Mouse (Mus musculus): ENCODE measurements around the gene Ccnb1. TPM values are rescaled to one million over a fixed set of nuclear protein-coding genes. Genes with fewer than 3 reads are reported as not detected.
A peak's percentile ranks its signal among the peaks of the same experiment; 100 is the strongest.

Gene Ccnb1
- 74.6 and 85.2 TPM in 2 replicates for polyA plus RNA-seq (2015; fragmentation: Nextera tagmentation; extraction: Ambion mirVana)

GRCm38 (mm10) chr13:100786414-100786867 lies at the start of gene Ccnb1:
Gene Ccnb1, minus strand, starts transcription at chr13:100786570.
- Histone ChIP-seq H3K4me1 (ENCODE audit: insufficient read depth) (peaks cover 11% of the 10 kb centered on the region; the same call in 1 of the 2 replicates), H3K36me3 (replicated peaks; ENCODE audit: insufficient read depth, low read length) (peaks cover 33% of the 10 kb centered on the region), H3K4me3 (ENCODE audit: low read depth, low read length) (peak within 1 kb of the TSS; percentile 98), H3K4me2 (ENCODE audit: low read depth, low read length) (peak within 1 kb of the TSS; percentile 92), H3K9me3 (ENCODE audit: low read length) (no peaks in the 10 kb centered on the region), H3K9ac (replicated peaks) (peak within 1 kb of the TSS; percentile 88), H3K27ac (ENCODE audit: low read depth) (peak within 1 kb of the TSS; percentile 75), H3K27me3 (ENCODE audit: insufficient read depth, low read length) (no peaks in the 10 kb centered on the region)
- peak; percentile 99 for ATAC-seq
- TF ChIP-seq CTCF (IDR thresholded peaks at IDR 0.05; ENCODE audit: low read depth) (peak; percentile 76), EP300 (IDR thresholded peaks at IDR 0.05; ENCODE audit: low read depth) (peak; percentile 23; the same call in 1 of the 2 replicates)
- WGBS (ENCODE audit: insufficient replicate concordance): under 1% methylated on average over 35 of the region's 35 CpGs
- peak; percentile 99 for DNase-seq

GRCm38 (mm10) chr13:100834777-100835176 lies 48.4 kb upstream of the Ccnb1 start:
- TF ChIP-seq CTCF (IDR thresholded peaks at IDR 0.05; ENCODE audit: low read depth) (no peak), EP300 (IDR thresholded peaks at IDR 0.05; ENCODE audit: low read depth) (no peak)

DNA sequence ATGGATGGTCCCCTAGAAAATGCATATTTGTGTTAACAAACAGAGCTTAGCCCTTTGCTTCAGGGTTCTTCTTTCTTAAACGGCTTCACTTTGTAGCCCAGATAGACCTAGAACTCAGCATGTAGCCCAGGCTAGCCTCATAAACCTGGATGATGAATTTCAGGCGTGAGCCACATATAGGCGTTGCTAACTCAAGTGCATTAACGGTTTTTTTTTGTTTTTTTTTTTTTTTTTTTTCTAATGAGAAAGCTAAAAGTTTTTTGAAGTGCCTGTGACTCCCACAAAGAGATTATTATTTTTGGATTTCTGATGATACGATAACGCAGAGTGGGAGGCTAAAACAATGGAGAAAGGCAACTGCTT lies 47.3 kb upstream of the Ccnb1 start:
- Histone ChIP-seq H3K27ac (ENCODE audit: low read depth) (peak overlapping the region; percentile 98; the same call in 1 of the 2 replicates), H3K4me2 (ENCODE audit: low read depth, low read length) (peak overlapping the region; percentile 40), H3K27me3 (ENCODE audit: insufficient read depth, low read length) (no peaks in the 10 kb centered on the region), H3K36me3 (replicated peaks; ENCODE audit: insufficient read depth, low read length) (no peaks in the 10 kb centered on the region), H3K4me3 (ENCODE audit: low read depth, low read length) (no peak overlapping the region), H3K9me3 (ENCODE audit: low read length) (no peaks in the 10 kb centered on the region), H3K4me1 (ENCODE audit: insufficient read depth) (peaks cover 20% of the 10 kb centered on the region), H3K9ac (replicated peaks) (no peak overlapping the region)
- DNase-seq: no peak
- no peak for TF ChIP-seq CTCF (IDR thresholded peaks at IDR 0.05; ENCODE audit: low read depth)
- TF ChIP-seq EP300 (IDR thresholded peaks at IDR 0.05; ENCODE audit: low read depth): no peak; the same call in 1 of the 2 replicates
- whole genome bisulfite sequencing (ENCODE audit: insufficient replicate concordance): 44% methylated on average over 6 of the region's 6 CpGs
- ATAC-seq: no peak

More at GRCm38 (mm10) chr13:100834777-100835176, 48.4 kb upstream of the Ccnb1 start:
- Histone ChIP-seq H3K27me3 (ENCODE audit: insufficient read depth, low read length) (no peaks in the 10 kb centered on the region), H3K9me3 (ENCODE audit: low read length) (no peaks in the 10 kb centered on the region), H3K4me1 (ENCODE audit: insufficient read depth) (peaks cover 18% of the 10 kb centered on the region), H3K9ac (replicated peaks) (no peak overlapping the region), H3K36me3 (replicated peaks; ENCODE audit: insufficient read depth, low read length) (no peaks in the 10 kb centered on the region), H3K27ac (ENCODE audit: low read depth) (no peak overlapping the region), H3K4me2 (ENCODE audit: low read depth, low read length) (no peak overlapping the region), H3K4me3 (ENCODE audit: low read depth, low read length) (no peak overlapping the region)
- ATAC-seq (no peak), DNase-seq (no peak)

DNA sequence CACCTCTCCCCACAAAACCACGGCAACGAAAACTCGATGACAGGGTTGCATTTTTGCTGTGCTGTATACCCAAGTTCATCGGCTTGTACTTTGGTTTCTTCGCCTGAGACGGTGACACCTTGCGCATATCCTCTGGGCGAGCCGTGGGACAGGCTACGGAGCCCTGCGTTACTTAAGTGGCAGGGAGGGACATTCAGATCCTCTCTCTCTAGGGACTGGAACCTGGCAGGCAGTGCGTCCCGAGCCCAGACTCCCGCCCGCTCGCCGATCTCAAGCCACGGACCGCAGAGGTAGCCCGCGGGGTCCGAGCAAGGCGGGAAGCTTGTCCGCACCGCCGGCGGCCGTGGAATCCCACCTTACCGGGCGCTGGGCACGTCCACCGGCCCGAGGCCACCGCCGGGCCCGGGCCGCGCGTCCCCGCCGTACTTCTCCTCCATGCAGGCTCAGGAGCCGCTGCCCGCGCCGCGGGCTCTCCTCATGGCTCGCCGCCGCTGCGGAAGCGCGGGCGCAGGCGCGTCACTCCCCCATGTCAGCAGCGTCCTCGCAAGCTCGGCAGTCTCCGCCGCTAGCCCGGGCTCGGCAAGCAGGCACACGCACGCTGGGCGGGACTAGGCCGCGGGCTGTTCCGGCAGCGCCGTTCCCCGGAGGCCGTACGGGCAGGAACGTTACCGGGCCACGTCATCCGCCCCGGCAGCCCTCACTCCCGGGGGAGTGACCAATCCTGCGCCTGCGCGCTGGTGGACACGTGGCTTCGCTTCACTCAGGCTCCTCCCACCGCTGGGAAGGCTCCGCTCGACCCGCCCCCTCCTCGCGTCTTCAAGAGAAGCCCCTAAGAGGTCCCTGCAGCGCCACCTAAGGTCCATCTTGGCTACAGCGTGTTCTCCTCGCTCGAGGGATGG lies 46.6 kb upstream of the Ccnb1 start, which contains the start of gene Slc30a5:
Gene Slc30a5 (minus strand): TSS at position 687 of the 899 bp plus-strand sequence.
- ATAC-seq: peak; percentile 99
- Histone ChIP-seq H3K9ac (replicated peaks) (peak within 1 kb of the TSS; percentile 94), H3K9me3 (ENCODE audit: low read length) (no peaks in the 10 kb centered on the region), H3K4me1 (ENCODE audit: insufficient read depth) (peaks cover 20% of the 10 kb centered on the region), H3K27me3 (ENCODE audit: insufficient read depth, low read length) (no peaks in the 10 kb centered on the region), H3K4me2 (ENCODE audit: low read depth, low read length) (peak within 1 kb of the TSS; percentile 82), H3K36me3 (replicated peaks; ENCODE audit: insufficient read depth, low read length) (peaks cover under 1% of the 10 kb centered on the region; the same call in 1 of the 2 replicates), H3K27ac (ENCODE audit: low read depth) (peak within 1 kb of the TSS; percentile 98), H3K4me3 (ENCODE audit: low read depth, low read length) (peak within 1 kb of the TSS; percentile 96)
- TF ChIP-seq CTCF (IDR thresholded peaks at IDR 0.05; ENCODE audit: low read depth): peak; percentile 95
- no peak; the same call in 1 of the 2 replicates for TF ChIP-seq EP300 (IDR thresholded peaks at IDR 0.05; ENCODE audit: low read depth)
- under 1% methylated on average over 91 of the region's 94 CpGs for WGBS (ENCODE audit: insufficient replicate concordance)
- peak; percentile 100 for DNase-seq

DNA sequence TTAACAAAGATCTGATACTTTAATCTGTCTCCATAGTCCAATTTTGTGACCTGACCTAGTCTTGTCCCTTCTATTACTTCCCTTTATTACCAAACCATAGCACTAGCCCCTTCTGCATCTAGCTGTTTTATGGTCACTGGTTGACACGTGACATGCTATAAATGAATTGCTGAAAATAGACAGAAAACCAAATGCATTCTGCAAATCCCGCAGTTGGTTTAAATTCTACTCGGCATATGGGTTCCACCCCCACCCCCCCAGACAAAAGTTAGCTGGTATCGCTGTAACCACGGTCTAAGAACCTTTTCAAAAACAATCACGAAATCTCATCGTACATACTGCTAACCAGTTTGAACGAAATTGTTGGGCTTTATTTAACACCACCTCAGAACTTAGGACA lies 45.8 kb upstream of the Ccnb1 start:
- peak overlapping the region; percentile 98 for H3K27ac ChIP-seq (ENCODE audit: low read depth)
- H3K4me2 ChIP-seq (ENCODE audit: low read depth, low read length): peak overlapping the region; percentile 82
- H3K36me3 ChIP-seq (replicated peaks; ENCODE audit: insufficient read depth, low read length): peaks cover 6% of the 10 kb centered on the region; the same call in 1 of the 2 replicates
- TF ChIP-seq EP300 (IDR thresholded peaks at IDR 0.05; ENCODE audit: low read depth) (no peak), CTCF (IDR thresholded peaks at IDR 0.05; ENCODE audit: low read depth) (no peak)
- H3K9me3 ChIP-seq (ENCODE audit: low read length): no peaks in the 10 kb centered on the region
- 1% methylated on average over 8 of the region's 8 CpGs for WGBS (ENCODE audit: insufficient replicate concordance)
- DNase-seq (peak; percentile 17), ATAC-seq (no peak)
- peaks cover 20% of the 10 kb centered on the region for H3K4me1 ChIP-seq (ENCODE audit: insufficient read depth)
- no peaks in the 10 kb centered on the region for H3K27me3 ChIP-seq (ENCODE audit: insufficient read depth, low read length)
- H3K4me3 ChIP-seq (ENCODE audit: low read depth, low read length): peak overlapping the region; percentile 96
- peak overlapping the region; percentile 94 for H3K9ac ChIP-seq (replicated peaks)

GRCm38 (mm10) chr13:100831123-100831522 lies 44.8 kb upstream of the Ccnb1 start:
- peak; percentile 13 for DNase-seq
- Histone ChIP-seq H3K27ac (ENCODE audit: low read depth) (peak overlapping the region; percentile 37; the same call in 1 of the 2 replicates), H3K27me3 (ENCODE audit: insufficient read depth, low read length) (no peaks in the 10 kb centered on the region), H3K36me3 (replicated peaks; ENCODE audit: insufficient read depth, low read length) (peaks cover 12% of the 10 kb centered on the region; the same call in 1 of the 2 replicates), H3K4me3 (ENCODE audit: low read depth, low read length) (peak overlapping the region; percentile 96), H3K4me2 (ENCODE audit: low read depth, low read length) (peak overlapping the region; percentile 82), H3K9me3 (ENCODE audit: low read length) (no peaks in the 10 kb centered on the region), H3K4me1 (ENCODE audit: insufficient read depth) (peaks cover 20% of the 10 kb centered on the region), H3K9ac (replicated peaks) (peak overlapping the region; percentile 47; the same call in 1 of the 2 replicates)
- 72% methylated on average over 6 of the region's 6 CpGs for WGBS (ENCODE audit: insufficient replicate concordance)
- ATAC-seq: no peak
- TF ChIP-seq CTCF (IDR thresholded peaks at IDR 0.05; ENCODE audit: low read depth) (no peak), EP300 (IDR thresholded peaks at IDR 0.05; ENCODE audit: low read depth) (no peak)
